ENCODE assay signal across 11 mouse cellular contexts in the genomic region with DNA sequence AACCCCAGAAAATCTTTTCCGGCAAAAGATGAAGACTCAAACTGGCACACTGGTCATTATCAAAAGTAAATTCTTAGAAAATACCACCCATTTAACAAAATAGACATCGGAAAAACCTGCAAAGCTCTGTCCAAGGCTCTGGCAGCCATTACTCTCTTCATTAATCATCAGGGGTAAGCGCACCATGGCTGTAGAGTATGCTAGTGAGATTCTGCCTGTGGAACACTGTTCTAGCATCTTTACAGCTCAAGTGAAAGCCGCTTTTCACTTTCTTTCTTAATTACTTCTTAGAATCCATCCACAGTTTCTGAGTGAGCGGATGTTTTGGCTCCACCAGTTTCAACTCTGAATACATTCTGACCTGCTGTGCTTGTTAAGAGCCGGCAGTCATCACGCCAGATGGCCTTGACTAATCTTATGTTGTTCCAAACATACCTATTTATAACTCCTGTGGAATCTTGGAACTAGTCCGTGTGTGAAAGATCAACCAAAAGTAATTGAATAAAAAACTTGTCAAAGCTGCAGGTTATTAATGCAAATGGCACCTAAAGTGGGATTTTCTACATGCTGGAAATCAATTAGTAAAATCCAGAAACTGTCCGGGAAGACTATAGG.
A peak's percentile ranks its signal among the peaks of the same experiment; 100 is the strongest.
DNase-seq lines count a peak whose midpoint lies in the region; ATAC-seq and TF ChIP-seq lines count a peak whose summit lies in the region.
"Had no signal": no experiment of that assay in that cellular context is flagged by ENCODE, and none has a peak within 500 bp of the region (broad histone marks: within the 10 kb centered on the region; RNA-seq: fewer than 3 reads in every experiment).

No protein-coding gene starts in this region.

- H3K27me3 ChIP-seq in heart, embryonic 12.5 days (replicated peaks) = no peaks in the 10 kb centered on the region
- no peaks in the 10 kb centered on the region for H3K27me3 ChIP-seq in stomach, embryonic 16.5 days (ENCODE audit: control insufficient read depth, insufficient read depth, low read length)
- H3K27me3 ChIP-seq in stomach, postnatal 0 days (ENCODE audit: control insufficient read depth, insufficient read depth, low read length) = no peaks in the 10 kb centered on the region

- no peak for TF ChIP-seq CTCF in stomach, postnatal 0 days (IDR thresholded peaks at IDR 0.05; ENCODE audit: low read depth)

- TF ChIP-seq EP300 in stomach, postnatal 0 days (optimal IDR thresholded peaks at IDR 0.05) = no peak

- DNase-seq in adrenal gland, adult 2 months = peak; percentile 6
- no peak for DNase-seq in adrenal gland, postnatal 14 days
- DNase-seq in heart, adult 8-10 months (ENCODE audit: low spot score) = peak; percentile 55
- DNase-seq in stomach, postnatal 0 days (ENCODE audit: low spot score) = no peak
- no peak for DNase-seq in lung, postnatal 10 days
- no peak for DNase-seq in adrenal gland, postnatal 10 days
- DNase-seq: lung, adult 2 months had no signal

- H3K9ac ChIP-seq in heart, embryonic 12.5 days = no peak overlapping the region
- no peak overlapping the region for H3K9ac ChIP-seq in stomach, embryonic 16.5 days (ENCODE audit: low read length)
- no peak overlapping the region for H3K9ac ChIP-seq in stomach, postnatal 0 days (ENCODE audit: low read length)

- ATAC-seq in heart, embryonic 12.5 days (ENCODE audit: insufficient number of reproducible peaks, low FRiP score) = no peak
- no peak for ATAC-seq in stomach, embryonic 16.5 days (ENCODE audit: insufficient read depth, low FRiP score)
- ATAC-seq in stomach, postnatal 0 days (ENCODE audit: low FRiP score, low TSS enrichment) = no peak
- ATAC-seq: midbrain, embryonic 16.5 days had no signal

- no peaks in the 10 kb centered on the region for H3K9me3 ChIP-seq in heart, embryonic 12.5 days (replicated peaks)
- H3K9me3 ChIP-seq in stomach, embryonic 16.5 days (replicated peaks; ENCODE audit: control insufficient read depth, low read length) = no peaks in the 10 kb centered on the region
- no peaks in the 10 kb centered on the region for H3K9me3 ChIP-seq in stomach, postnatal 0 days (ENCODE audit: control insufficient read depth, low read length)
- H3K9me3 ChIP-seq: G1E had no signal

- H3K27ac ChIP-seq in heart, embryonic 12.5 days (ENCODE audit: poor library complexity, severe bottlenecking) = no peak overlapping the region
- H3K27ac ChIP-seq in stomach, embryonic 16.5 days (ENCODE audit: low read length) = peak overlapping the region; percentile 33; the same call in 1 of the 2 replicates
- no peak overlapping the region for H3K27ac ChIP-seq in stomach, postnatal 0 days (replicated peaks)

- 47% methylated on average over 9 of the region's 9 CpGs for WGBS in heart, embryonic 12.5 days
- WGBS in stomach, embryonic 16.5 days = 57% methylated on average over 9 of the region's 9 CpGs
- 46% methylated on average over 9 of the region's 9 CpGs for WGBS in stomach, postnatal 0 days

- H3K36me3 ChIP-seq in heart, embryonic 12.5 days = no peaks in the 10 kb centered on the region
- no peaks in the 10 kb centered on the region for H3K36me3 ChIP-seq in stomach, embryonic 16.5 days (ENCODE audit: control insufficient read depth, insufficient read depth, low read length)
- no peaks in the 10 kb centered on the region for H3K36me3 ChIP-seq in stomach, postnatal 0 days (ENCODE audit: control insufficient read depth, insufficient read depth, low read length)
- H3K36me3 ChIP-seq: G1E had no signal

- no peak overlapping the region for H3K4me3 ChIP-seq in heart, embryonic 12.5 days
- no peak overlapping the region for H3K4me3 ChIP-seq in stomach, embryonic 16.5 days (replicated peaks; ENCODE audit: low read length)
- H3K4me3 ChIP-seq in stomach, postnatal 0 days (ENCODE audit: low read depth, low read length) = no peak overlapping the region

- no peak overlapping the region for H3K4me2 ChIP-seq in heart, embryonic 12.5 days
- H3K4me2 ChIP-seq in stomach, embryonic 16.5 days (ENCODE audit: low read depth, low read length) = no peak overlapping the region
- no peak overlapping the region for H3K4me2 ChIP-seq in stomach, postnatal 0 days (replicated peaks; ENCODE audit: low read depth)

- peaks cover 10% of the 10 kb centered on the region for H3K4me1 ChIP-seq in heart, embryonic 12.5 days (replicated peaks)
- no peaks in the 10 kb centered on the region for H3K4me1 ChIP-seq in stomach, embryonic 16.5 days (ENCODE audit: control insufficient read depth, insufficient read depth, low read length)
- H3K4me1 ChIP-seq in stomach, postnatal 0 days (replicated peaks; ENCODE audit: control insufficient read depth, insufficient read depth) = no peaks in the 10 kb centered on the region

Comparison
In these comparisons a context has a peak if more than half of its experiments do, and no peak if none do; other contexts are left out.
1. DNase-seq: peak in adrenal gland, adult 2 months (single experiment) and heart, adult 8-10 months (single experiment); none in adrenal gland, postnatal 14 days (single experiment), stomach, postnatal 0 days (single experiment), lung, postnatal 10 days (single experiment) and adrenal gland, postnatal 10 days (single experiment).